In genomic region chr2:160433252-160433651, GRCm38 (mm10) we compare ENCODE assay signal across 9 mouse cellular contexts.
A peak's percentile ranks its signal among the peaks of the same experiment; 100 is the strongest.
DNase-seq lines count a peak whose midpoint lies in the region; ATAC-seq lines count a peak whose summit lies in the region.
"Had no signal": no experiment of that assay in that cellular context is flagged by ENCODE, and none has a peak within 500 bp of the region (broad histone marks: within the 10 kb centered on the region; RNA-seq: fewer than 3 reads in every experiment).

No protein-coding gene starts in this region.

- H3K4me1 ChIP-seq in forebrain, embryonic 16.5 days (replicated peaks; ENCODE audit: control insufficient read depth, insufficient read depth, low read length) = peaks cover 3% of the 10 kb centered on the region; the same call in 1 of the 2 replicates
- peaks cover 19% of the 10 kb centered on the region for H3K4me1 ChIP-seq in heart, embryonic 15.5 days (replicated peaks)
- H3K4me1 ChIP-seq in liver, embryonic 16.5 days (ENCODE audit: control insufficient read depth, low read depth, low read length) = no peaks in the 10 kb centered on the region
- H3K4me1 ChIP-seq in stomach, embryonic 14.5 days (ENCODE audit: control insufficient read depth, insufficient read depth, low read length) = peaks cover 8% of the 10 kb centered on the region; the same call in 1 of the 2 replicates

- no peak overlapping the region for H3K9ac ChIP-seq in forebrain, embryonic 16.5 days (replicated peaks; ENCODE audit: low read depth, low read length)
- H3K9ac ChIP-seq in heart, embryonic 15.5 days = no peak overlapping the region
- H3K9ac ChIP-seq in liver, embryonic 16.5 days (ENCODE audit: low read depth, low read length) = no peak overlapping the region
- no peak overlapping the region for H3K9ac ChIP-seq in stomach, embryonic 14.5 days (replicated peaks; ENCODE audit: low read depth, low read length)

- no peaks in the 10 kb centered on the region for H3K36me3 ChIP-seq in forebrain, embryonic 16.5 days (ENCODE audit: control insufficient read depth, insufficient read depth)
- no peaks in the 10 kb centered on the region for H3K36me3 ChIP-seq in heart, embryonic 15.5 days
- H3K36me3 ChIP-seq in liver, embryonic 16.5 days (ENCODE audit: control insufficient read depth, insufficient read depth) = no peaks in the 10 kb centered on the region
- no peaks in the 10 kb centered on the region for H3K36me3 ChIP-seq in stomach, embryonic 14.5 days (ENCODE audit: control insufficient read depth, insufficient read depth, low read length)

- H3K4me2 ChIP-seq in forebrain, embryonic 16.5 days (ENCODE audit: low read length) = no peak overlapping the region
- no peak overlapping the region for H3K4me2 ChIP-seq in heart, embryonic 15.5 days
- H3K4me2 ChIP-seq in liver, embryonic 16.5 days (ENCODE audit: low read depth, low read length) = no peak overlapping the region
- no peak overlapping the region for H3K4me2 ChIP-seq in stomach, embryonic 14.5 days (replicated peaks; ENCODE audit: low read depth, low read length)

- no peak overlapping the region for H3K27ac ChIP-seq in forebrain, embryonic 16.5 days (ENCODE audit: low read length)
- peak overlapping the region; percentile 79 for H3K27ac ChIP-seq in heart, embryonic 15.5 days
- H3K27ac ChIP-seq in liver, embryonic 16.5 days (ENCODE audit: low read length) = no peak overlapping the region
- peak overlapping the region; percentile 75; the same call in 1 of the 2 replicates for H3K27ac ChIP-seq in stomach, embryonic 14.5 days (ENCODE audit: low read length)

- H3K4me3 ChIP-seq in forebrain, embryonic 16.5 days (replicated peaks; ENCODE audit: low read length) = no peak overlapping the region
- no peak overlapping the region for H3K4me3 ChIP-seq in heart, embryonic 15.5 days
- no peak overlapping the region for H3K4me3 ChIP-seq in liver, embryonic 16.5 days (ENCODE audit: low read depth, low read length)
- no peak overlapping the region for H3K4me3 ChIP-seq in stomach, embryonic 14.5 days (ENCODE audit: low read depth, low read length)

- 51% methylated on average over 10 of the region's 10 CpGs for WGBS in forebrain, embryonic 16.5 days
- 31% methylated on average over 10 of the region's 10 CpGs for WGBS in heart, embryonic 15.5 days
- WGBS in liver, embryonic 16.5 days (ENCODE audit: insufficient replicate concordance) = 46% methylated on average over 10 of the region's 10 CpGs
- WGBS in stomach, embryonic 14.5 days = 25% methylated on average over 10 of the region's 10 CpGs

- ATAC-seq in forebrain, embryonic 16.5 days = peak; percentile 40; the same call in 1 of the 2 replicates
- peak; percentile 79 for ATAC-seq in heart, embryonic 15.5 days (replicated peaks; ENCODE audit: insufficient number of reproducible peaks, insufficient read depth, low FRiP score, low read depth)
- 0 out of 2 replicates have a peak, but pooled peaks have one; percentile 35 for ATAC-seq in liver, embryonic 16.5 days (ENCODE audit: low read depth)
- peak; percentile 82; the same call in 1 of the 2 replicates for ATAC-seq in stomach, embryonic 14.5 days (ENCODE audit: insufficient number of reproducible peaks, insufficient read depth, low FRiP score, low read depth)
- ATAC-seq: Patski had no signal

- no peaks in the 10 kb centered on the region for H3K9me3 ChIP-seq in forebrain, embryonic 16.5 days (ENCODE audit: control insufficient read depth, low read length)
- no peaks in the 10 kb centered on the region for H3K9me3 ChIP-seq in heart, embryonic 15.5 days (replicated peaks)
- H3K9me3 ChIP-seq in liver, embryonic 16.5 days (replicated peaks; ENCODE audit: control insufficient read depth, low read length) = no peaks in the 10 kb centered on the region
- H3K9me3 ChIP-seq in stomach, embryonic 14.5 days (ENCODE audit: control insufficient read depth, low read depth, low read length) = no peaks in the 10 kb centered on the region

- DNase-seq in urinary bladder, postnatal 14 days (ENCODE audit: low spot score) = peak; percentile 51
- no peak for DNase-seq in urinary bladder, adult 2 months (ENCODE audit: low spot score)
- peak; percentile 87 to 90 for DNase-seq in layer of hippocampus, adult 18-20 months (ENCODE audit: low spot score in 2 of 2)
- DNase-seq in spleen, postnatal 36 days (ENCODE audit: low spot score in 2 of 2) = no peak

- no peaks in the 10 kb centered on the region for H3K27me3 ChIP-seq in forebrain, embryonic 16.5 days (replicated peaks; ENCODE audit: control insufficient read depth, insufficient read depth, low read length)
- H3K27me3 ChIP-seq in heart, embryonic 15.5 days = no peaks in the 10 kb centered on the region
- no peaks in the 10 kb centered on the region for H3K27me3 ChIP-seq in liver, embryonic 16.5 days (ENCODE audit: control insufficient read depth, insufficient read depth, low read depth, low read length)
- no peaks in the 10 kb centered on the region for H3K27me3 ChIP-seq in stomach, embryonic 14.5 days (ENCODE audit: control insufficient read depth, insufficient read depth, low read length)

Comparison
In these comparisons a context has a peak if more than half of its experiments do, and no peak if none do; other contexts are left out.
1. DNase-seq: peak in urinary bladder, postnatal 14 days (single experiment) and layer of hippocampus, adult 18-20 months (2 of 2); none in urinary bladder, adult 2 months (single experiment) and spleen, postnatal 36 days (0 of 2).
2. H3K27ac ChIP-seq: peak in heart, embryonic 15.5 days (single experiment) and stomach, embryonic 14.5 days (single experiment); none in forebrain, embryonic 16.5 days (single experiment) and liver, embryonic 16.5 days (single experiment).
3. Peak in every context shown above with its lines, with median percentiles within 50 percentile points of each other: ATAC-seq.